Mouse (Mus musculus): ENCODE results near the gene Suz12. TPM values are rescaled to one million over a fixed set of nuclear protein-coding genes. Genes with fewer than 3 reads are reported as not detected.
"Not testable (repeated sequence)": the region's sequence is repeated elsewhere in the genome, so short reads cannot be mapped to it uniquely, and the experiment has no call there.

The Suz12 gene
- polyA plus RNA-seq, 1 experiment from 2014 or later = 22.5 TPM

GRCm38 (mm10) chr11:79973626-79974476, 19.1 kb upstream of the Suz12 start:
- H3K4me3 ChIP-seq = peak overlapping the region; percentile 59
- H3K9me3 ChIP-seq (replicated peaks) = no peaks in the 10 kb centered on the region
- no peaks in the 10 kb centered on the region for H3K36me3 ChIP-seq
- peak; percentile 76 for DNase-seq (ENCODE audit: low spot score)
- H3K4me1 ChIP-seq = peaks cover 17% of the 10 kb centered on the region
- H3K27ac ChIP-seq = peak overlapping the region; percentile 58; the same call in 1 of the 2 replicates
- under 1% methylated on average over 41 of the region's 41 CpGs for WGBS
- H3K27me3 ChIP-seq (ENCODE audit: low read depth, poor library complexity, severe bottlenecking) = peaks cover 34% of the 10 kb centered on the region

GRCm38 (mm10) chr11:79975377-79975776, 17.5 kb upstream of the Suz12 start:
- WGBS = 72% methylated on average over 2 of the region's 2 CpGs
- H3K4me1 ChIP-seq = peaks cover 17% of the 10 kb centered on the region
- H3K27ac ChIP-seq = no peak overlapping the region
- no peak overlapping the region for H3K4me3 ChIP-seq
- no peak for DNase-seq (ENCODE audit: low spot score)
- no peaks in the 10 kb centered on the region for H3K36me3 ChIP-seq
- peaks cover 34% of the 10 kb centered on the region for H3K27me3 ChIP-seq (ENCODE audit: low read depth, poor library complexity, severe bottlenecking)
- no peaks in the 10 kb centered on the region for H3K9me3 ChIP-seq (replicated peaks)

- H3K27me3 ChIP-seq (ENCODE audit: low read depth, poor library complexity, severe bottlenecking) = peaks cover 34% of the 10 kb centered on the region
- peaks cover 17% of the 10 kb centered on the region for H3K4me1 ChIP-seq
- H3K27ac ChIP-seq = no peak overlapping the region
- no peak for DNase-seq (ENCODE audit: low spot score)
- WGBS = 93% methylated on average over 1 of the region's 1 CpGs
- no peaks in the 10 kb centered on the region for H3K36me3 ChIP-seq
- H3K4me3 ChIP-seq = no peak overlapping the region
- no peaks in the 10 kb centered on the region for H3K9me3 ChIP-seq (replicated peaks)
Observed at GRCm38 (mm10) chr11:79976222-79976621, 16.7 kb upstream of the Suz12 start.

GRCm38 (mm10) chr11:79976645-79977044, 16.3 kb upstream of the Suz12 start:
- H3K36me3 ChIP-seq; H3K9me3 ChIP-seq (replicated peaks); DNase-seq (ENCODE audit: low spot score); H3K4me3 ChIP-seq; H3K27ac ChIP-seq: not testable (repeated sequence)
- Histone ChIP-seq H3K27me3 (ENCODE audit: low read depth, poor library complexity, severe bottlenecking) (peaks cover 34% of the 10 kb centered on the region), H3K4me1 (peaks cover 17% of the 10 kb centered on the region)
- WGBS = 85% methylated on average over 6 of the region's 6 CpGs

GRCm38 (mm10) chr11:79977061-79977460, 15.8 kb upstream of the Suz12 start:
- H3K9me3 ChIP-seq (replicated peaks); H3K4me3 ChIP-seq; DNase-seq (ENCODE audit: low spot score); H3K36me3 ChIP-seq; H3K27ac ChIP-seq: not testable (repeated sequence)
- Histone ChIP-seq H3K4me1 (peaks cover 17% of the 10 kb centered on the region), H3K27me3 (ENCODE audit: low read depth, poor library complexity, severe bottlenecking) (peaks cover 34% of the 10 kb centered on the region)
- WGBS = 96% methylated on average over 14 of the region's 14 CpGs

GRCm38 (mm10) chr11:79977747-79978146, 15.2 kb upstream of the Suz12 start:
- not testable (repeated sequence) for DNase-seq (ENCODE audit: low spot score); H3K9me3 ChIP-seq (replicated peaks); H3K27ac ChIP-seq; H3K36me3 ChIP-seq; H3K4me3 ChIP-seq
- Histone ChIP-seq H3K4me1 (peaks cover 17% of the 10 kb centered on the region), H3K27me3 (ENCODE audit: low read depth, poor library complexity, severe bottlenecking) (peaks cover 29% of the 10 kb centered on the region)
- 97% methylated on average over 3 of the region's 4 CpGs for WGBS

GRCm38 (mm10) chr11:79986886-79987285, 6.0 kb upstream of the Suz12 start:
- no peak for DNase-seq (ENCODE audit: low spot score)
- H3K4me3 ChIP-seq = no peak overlapping the region
- WGBS = 95% methylated on average over 4 of the region's 4 CpGs

GRCm38 (mm10) chr11:79987896-79988295, 5.0 kb upstream of the Suz12 start:
- no peaks in the 10 kb centered on the region for H3K9me3 ChIP-seq (replicated peaks)
- H3K27me3 ChIP-seq (ENCODE audit: low read depth, poor library complexity, severe bottlenecking) = no peaks in the 10 kb centered on the region
- 85% methylated on average over 3 of the region's 3 CpGs for WGBS
- no peak for DNase-seq (ENCODE audit: low spot score)
- no peak overlapping the region for H3K27ac ChIP-seq
- peaks cover 4% of the 10 kb centered on the region for H3K4me1 ChIP-seq
- H3K4me3 ChIP-seq = no peak overlapping the region
- H3K36me3 ChIP-seq = no peaks in the 10 kb centered on the region

More at GRCm38 (mm10) chr11:79986886-79987285, 6.0 kb upstream of the Suz12 start:
- Histone ChIP-seq H3K36me3 (no peaks in the 10 kb centered on the region), H3K4me1 (no peaks in the 10 kb centered on the region), H3K27me3 (ENCODE audit: low read depth, poor library complexity, severe bottlenecking) (no peaks in the 10 kb centered on the region), H3K9me3 (replicated peaks) (no peaks in the 10 kb centered on the region), H3K27ac (no peak overlapping the region)

GRCm38 (mm10) chr11:79990120-79990519, 2.8 kb upstream of the Suz12 start:
- DNase-seq (ENCODE audit: low spot score) = no peak
- H3K4me3 ChIP-seq = no peak overlapping the region
- 90% methylated on average over 2 of the region's 2 CpGs for WGBS
- no peaks in the 10 kb centered on the region; the same call in 1 of the 2 replicates for H3K36me3 ChIP-seq
- H3K27ac ChIP-seq = no peak overlapping the region
- no peaks in the 10 kb centered on the region for H3K27me3 ChIP-seq (ENCODE audit: low read depth, poor library complexity, severe bottlenecking)
- H3K4me1 ChIP-seq = peaks cover 5% of the 10 kb centered on the region
- no peaks in the 10 kb centered on the region for H3K9me3 ChIP-seq (replicated peaks)

- DNase-seq (ENCODE audit: low spot score) = no peak
- Histone ChIP-seq H3K4me1 (peaks cover 8% of the 10 kb centered on the region), H3K4me3 (no peak overlapping the region), H3K9me3 (replicated peaks) (no peaks in the 10 kb centered on the region), H3K27ac (no peak overlapping the region), H3K27me3 (ENCODE audit: low read depth, poor library complexity, severe bottlenecking) (no peaks in the 10 kb centered on the region), H3K36me3 (peaks cover 14% of the 10 kb centered on the region)
- WGBS = 90% methylated on average over 5 of the region's 5 CpGs
Observed at GRCm38 (mm10) chr11:79991600-79991999, 1.3 kb upstream of the Suz12 start.

GRCm38 (mm10) chr11:79992035-79992591, 793 bp upstream of the Suz12 start:
- 30% methylated on average over 21 of the region's 21 CpGs for WGBS
- DNase-seq (ENCODE audit: low spot score) = no peak
- H3K4me1 ChIP-seq = peaks cover 8% of the 10 kb centered on the region
- no peaks in the 10 kb centered on the region for H3K9me3 ChIP-seq (replicated peaks)
- H3K4me3 ChIP-seq = peak overlapping the region; percentile 99
- no peaks in the 10 kb centered on the region for H3K27me3 ChIP-seq (ENCODE audit: low read depth, poor library complexity, severe bottlenecking)
- H3K36me3 ChIP-seq = peaks cover 19% of the 10 kb centered on the region
- peak overlapping the region; percentile 99 for H3K27ac ChIP-seq

GRCm38 (mm10) chr11:79993356-79994270, 707 bp downstream of the Suz12 start:
- Histone ChIP-seq H3K4me1 (peaks cover 8% of the 10 kb centered on the region), H3K27me3 (ENCODE audit: low read depth, poor library complexity, severe bottlenecking) (no peaks in the 10 kb centered on the region), H3K9me3 (replicated peaks) (no peaks in the 10 kb centered on the region), H3K27ac (peak overlapping the region; percentile 99), H3K36me3 (peaks cover 34% of the 10 kb centered on the region), H3K4me3 (peak overlapping the region; percentile 99)
- no peak for DNase-seq (ENCODE audit: low spot score)
- WGBS = under 1% methylated on average over 69 of the region's 74 CpGs

Data from limb, embryonic 10.5 days (tissue).